Mouse (Mus musculus) thymus, adult 2 months (tissue): ENCODE measurements at regions not wholly inside any gene's neighbourhood (a gene's known extent, or its start where the extent isn't known, plus 50 kb on each side); places are given as distances from the start of the nearest gene placed in this dataset.

Source experiments
- DNase-seq: peaks from one replicate; pipeline ENCODE4 v3.0.0; 2021
- H3K27ac ChIP-seq: fragments of 200-500 bp; 2 replicates; pipeline ENCODE4 v1.5.1; 2012; ENCODE audit warnings: low read length, control low read depth; ENCODE audit not compliant: control insufficient read depth, insufficient read depth
- H3K27me3 ChIP-seq: fragments of 200-500 bp; 2 replicates; pipeline ENCODE4 v1.6.1; 2012; ENCODE audit warnings: mild to moderate bottlenecking, low read length, moderate library complexity, mixed read lengths; ENCODE audit not compliant: control insufficient read depth, insufficient read depth
- H3K36me3 ChIP-seq: fragments of 200-500 bp; 2 replicates; pipeline ENCODE4 v1.6.1; 2012; ENCODE audit warnings: mild to moderate bottlenecking, low read length, moderate library complexity; ENCODE audit not compliant: control insufficient read depth, insufficient read depth
- H3K4me1 ChIP-seq: fragments of 200-500 bp; replicated peaks from 2 replicates; pipeline ENCODE4 v1.6.1; 2012; ENCODE audit warnings: low read length; ENCODE audit not compliant: control insufficient read depth, insufficient read depth
- H3K4me3 ChIP-seq: fragments of 200-500 bp; 2 replicates; pipeline ENCODE4 v1.5.1; 2012; ENCODE audit warnings: mild to moderate bottlenecking, low read length, control low read depth, moderate library complexity; ENCODE audit not compliant: control insufficient read depth, insufficient read depth
- CTCF ChIP-seq: fragments of 200-500 bp; IDR thresholded peaks from 2 replicates; pipeline ENCODE4 v1.5.1; 2012; ENCODE audit warnings: mild to moderate bottlenecking, control low read depth, low read length, moderate library complexity, borderline replicate concordance; ENCODE audit not compliant: control insufficient read depth, poor library complexity, insufficient read depth; ENCODE audit errors: extremely low read depth
- POLR2A ChIP-seq: fragments of 200-500 bp; IDR thresholded peaks from 2 replicates; pipeline ENCODE4 v1.6.1; 2012; ENCODE audit warnings: mild to moderate bottlenecking, low read length, control low read depth, moderate library complexity; ENCODE audit not compliant: control insufficient read depth, poor library complexity, insufficient read depth; ENCODE audit errors: extremely low read depth
- WGBS: fragments of 180-500 bp; shearing (Covaris S2); methylation state at CpG from one replicate; pipeline ENCODE4 v1.1.7; 2018; 5-methylcytosine and 5-hydroxymethylcytosine counted together

- peak; percentile 9 for DNase-seq
- WGBS, result 83% methylated on average over 5 of the region's 5 CpGs
- TF ChIP-seq POLR2A, result no peak
- no peak for TF ChIP-seq CTCF
- H3K4me1 ChIP-seq, result no peaks in the 10 kb centered on the region
- H3K27me3 ChIP-seq, result no peaks in the 10 kb centered on the region
- no peak overlapping the region for H3K4me3 ChIP-seq
- no peak overlapping the region for H3K27ac ChIP-seq
- H3K36me3 ChIP-seq, result no peaks in the 10 kb centered on the region
Measured at GRCm38 (mm10) chr4:125420561-125421241, 69.8 kb upstream of the Grik3 start.

GRCm38 (mm10) chr4:125419491-125420255, 70.8 kb upstream of the Grik3 start:
- no peak for DNase-seq
- WGBS, result 50% methylated on average over 12 of the region's 12 CpGs
- no peak overlapping the region for H3K27ac ChIP-seq

GRCm38 (mm10) chr4:125415308-125415707, 75.2 kb upstream of the Grik3 start:
- Histone ChIP-seq H3K4me3 (no peak overlapping the region), H3K27ac (no peak overlapping the region), H3K36me3 (no peaks in the 10 kb centered on the region), H3K4me1 (no peaks in the 10 kb centered on the region), H3K27me3 (no peaks in the 10 kb centered on the region)
- no peak for TF ChIP-seq POLR2A
- no peak for TF ChIP-seq CTCF
- DNase-seq, result no peak
- 77% methylated on average over 11 of the region's 11 CpGs for WGBS

More at GRCm38 (mm10) chr4:125419491-125420255, 70.8 kb upstream of the Grik3 start:
- H3K27me3 ChIP-seq, result no peaks in the 10 kb centered on the region
- H3K36me3 ChIP-seq, result no peaks in the 10 kb centered on the region
- TF ChIP-seq CTCF (no peak), POLR2A (no peak)
- H3K4me3 ChIP-seq, result no peak overlapping the region
- no peaks in the 10 kb centered on the region for H3K4me1 ChIP-seq

GRCm38 (mm10) chr4:125413833-125414719, 76.4 kb upstream of the Grik3 start:
- H3K4me3 ChIP-seq, result no peak overlapping the region
- H3K27me3 ChIP-seq, result no peaks in the 10 kb centered on the region
- WGBS, result 80% methylated on average over 7 of the region's 7 CpGs
- no peaks in the 10 kb centered on the region for H3K4me1 ChIP-seq
- DNase-seq, result no peak
- TF ChIP-seq POLR2A, result no peak
- no peak for TF ChIP-seq CTCF
- no peaks in the 10 kb centered on the region for H3K36me3 ChIP-seq
- H3K27ac ChIP-seq, result no peak overlapping the region

- no peaks in the 10 kb centered on the region for H3K27me3 ChIP-seq
- H3K4me3 ChIP-seq, result no peak overlapping the region
- H3K27ac ChIP-seq, result no peak overlapping the region
- TF ChIP-seq POLR2A (no peak), CTCF (no peak)
- H3K36me3 ChIP-seq, result no peaks in the 10 kb centered on the region
- H3K4me1 ChIP-seq, result no peaks in the 10 kb centered on the region
- WGBS, result 60% methylated on average over 8 of the region's 8 CpGs
- DNase-seq, result no peak
Measured at GRCm38 (mm10) chr4:125410736-125411441, 79.6 kb upstream of the Grik3 start.

GRCm38 (mm10) chr4:125399376-125400112, 91.0 kb upstream of the Grik3 start:
- Histone ChIP-seq H3K27me3 (no peaks in the 10 kb centered on the region), H3K27ac (no peak overlapping the region), H3K36me3 (no peaks in the 10 kb centered on the region), H3K4me1 (no peaks in the 10 kb centered on the region), H3K4me3 (no peak overlapping the region)
- no peak for DNase-seq
- WGBS, result 86% methylated on average over 13 of the region's 13 CpGs
- TF ChIP-seq POLR2A (no peak), CTCF (no peak)
